Mouse (Mus musculus) right cerebral cortex, postnatal 10 days (tissue): ENCODE data around the gene Nudt4.

Experiments
- DNase-seq, 2 experiments: peaks; one replicate each; pipeline ENCODE4 v3.0.0; 2021; ENCODE audit warnings: low spot score in 2 of 2

The Nudt4 gene

DNA sequence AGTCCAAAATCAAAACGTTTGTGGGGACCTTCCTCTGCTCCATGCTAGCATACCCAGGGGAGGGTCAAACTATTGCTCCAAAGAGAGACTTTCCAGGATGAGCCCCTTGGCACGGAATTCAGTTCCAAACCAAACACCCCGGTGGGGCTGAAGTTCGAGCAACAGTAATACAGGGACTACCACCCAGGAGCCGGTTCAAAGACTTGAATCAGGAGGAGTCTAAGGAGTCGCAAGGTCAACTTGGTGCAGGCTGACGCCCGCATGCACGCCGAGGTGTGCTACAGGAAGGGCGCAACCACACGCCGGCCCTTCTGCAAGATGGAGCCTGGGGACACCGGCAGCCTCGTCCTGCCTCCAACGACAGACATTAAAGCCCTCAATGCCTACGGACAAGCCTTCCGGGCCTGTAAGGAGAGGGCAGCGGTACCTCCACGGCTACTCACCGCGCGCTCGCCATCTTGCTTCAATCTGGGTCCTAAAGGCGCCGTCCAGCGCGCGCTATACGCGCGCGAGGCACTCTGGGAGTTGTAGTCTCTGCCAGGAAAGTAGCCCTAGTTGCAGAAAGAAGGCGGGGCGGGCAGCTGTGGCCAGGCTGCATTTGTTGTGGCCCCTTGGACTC lies 62.4 kb downstream of the Nudt4 start, which contains the start of gene Mrpl42:
Mrpl42 (minus strand) TSS at position 478 of the 619 bp plus-strand sequence.
- peak; percentile 92 to 93 for DNase-seq

- no peak for DNase-seq
Measured at GRCm38 (mm10) chr10:95501033-95501432, 62.9 kb downstream of the Nudt4 start.
